Mouse (Mus musculus) yolk sac, embryonic 10.5 days (tissue): ENCODE measurements around the gene Hnrnpa2b1.
"Not testable (repeated sequence)": the region's sequence is repeated elsewhere in the genome, so short reads cannot be mapped to it uniquely, and the experiment has no call there.

Experiments used
- DNase-seq: peaks from one replicate; pipeline ENCODE4 v3.0.0-alpha.2; 2017; ENCODE audit warnings: low spot score

The Hnrnpa2b1 gene

DNA sequence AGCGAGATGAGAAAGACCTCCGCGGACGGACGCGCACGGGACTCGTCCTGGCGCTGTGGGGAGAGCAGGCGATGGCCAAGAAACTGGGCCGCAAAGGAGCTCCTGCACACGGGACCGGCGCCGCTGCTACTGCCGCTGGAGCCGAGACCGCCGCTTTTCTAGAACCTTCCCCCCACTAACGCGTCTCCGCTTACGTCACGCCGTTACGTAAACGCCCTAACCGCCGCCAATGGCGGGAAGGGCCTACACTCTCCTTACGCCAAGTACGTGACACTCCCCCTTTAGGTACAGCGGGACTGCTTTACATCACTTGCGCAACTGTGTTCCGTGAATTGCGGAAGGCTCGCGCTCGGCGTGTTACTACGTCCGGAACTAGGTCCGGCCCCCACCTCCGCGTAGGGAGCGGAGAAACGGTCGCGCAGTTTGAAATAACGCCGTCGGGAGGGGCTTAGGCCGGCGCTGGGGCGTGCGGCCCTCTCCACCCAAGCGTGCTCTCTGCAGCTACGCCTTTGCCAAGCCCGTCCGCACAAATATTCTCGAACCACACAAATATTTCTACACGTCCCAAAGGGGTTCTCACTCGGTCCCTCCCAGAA is at the start of gene Hnrnpa2b1:
TSS of gene Hnrnpa2b1 (minus strand) at position 180 of the 596 bp plus-strand sequence.
- peak; percentile 98 for DNase-seq

DNA sequence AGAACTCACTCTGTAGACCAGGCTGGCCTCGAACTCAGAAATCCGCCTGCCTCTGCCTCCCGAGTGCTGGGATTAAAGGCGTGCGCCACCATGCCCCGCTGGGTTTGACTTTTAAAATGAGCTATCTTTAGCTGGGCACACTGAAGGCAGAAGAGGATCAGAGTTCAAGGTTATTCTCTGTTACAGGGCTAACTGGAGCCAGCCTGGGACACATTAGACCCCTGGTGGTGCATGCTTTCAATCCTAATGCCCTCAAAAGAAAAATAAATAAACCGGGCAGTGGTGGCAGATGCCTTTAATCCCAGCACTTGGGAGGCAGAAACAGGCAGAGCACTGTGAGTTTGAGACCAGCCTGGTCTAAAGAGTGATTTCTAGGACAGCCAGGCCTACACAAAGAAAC is 45.2 kb upstream of the Hnrnpa2b1 start:
- DNase-seq = no peak

DNA sequence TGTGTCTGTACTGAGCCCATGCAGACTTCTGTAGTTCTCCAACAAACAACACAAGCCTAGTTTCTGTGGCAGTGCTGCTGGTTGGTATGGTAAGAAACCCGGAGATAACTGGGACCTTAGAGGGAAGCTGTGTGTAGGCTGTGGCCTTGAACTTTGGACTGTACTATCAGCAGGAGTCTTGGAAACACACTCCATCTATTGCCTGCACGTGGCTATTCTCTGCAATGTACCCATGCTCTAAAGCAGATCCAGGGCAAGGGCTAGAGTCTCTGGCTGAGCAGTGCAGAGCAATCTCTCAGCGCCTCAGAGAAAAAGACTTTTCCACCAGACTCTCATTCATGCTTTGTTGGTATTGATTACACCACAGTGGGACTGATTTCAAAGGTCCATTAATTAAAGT is 44.1 kb upstream of the Hnrnpa2b1 start:
- peak; percentile 75 for DNase-seq

DNA sequence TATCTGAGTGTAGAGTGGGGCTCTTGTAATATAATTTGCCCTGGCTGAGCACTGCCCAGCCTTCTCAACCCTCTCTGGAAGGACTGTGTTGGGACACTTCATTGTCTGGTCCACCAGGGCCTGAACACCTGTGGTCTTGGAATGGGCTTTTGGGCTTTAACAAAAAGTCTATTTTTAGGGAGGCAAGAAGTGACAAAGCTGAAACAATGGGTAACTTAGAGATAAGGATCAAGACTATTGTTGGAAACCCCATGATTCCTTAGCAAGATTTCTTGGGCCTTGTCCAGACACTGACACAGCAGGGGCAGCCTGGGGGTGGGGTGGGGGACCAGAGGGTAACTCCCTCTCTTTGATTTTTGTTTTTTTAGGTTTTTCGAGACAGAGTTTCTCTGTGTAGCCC is 41.3 kb upstream of the Hnrnpa2b1 start:
- no peak for DNase-seq

DNA sequence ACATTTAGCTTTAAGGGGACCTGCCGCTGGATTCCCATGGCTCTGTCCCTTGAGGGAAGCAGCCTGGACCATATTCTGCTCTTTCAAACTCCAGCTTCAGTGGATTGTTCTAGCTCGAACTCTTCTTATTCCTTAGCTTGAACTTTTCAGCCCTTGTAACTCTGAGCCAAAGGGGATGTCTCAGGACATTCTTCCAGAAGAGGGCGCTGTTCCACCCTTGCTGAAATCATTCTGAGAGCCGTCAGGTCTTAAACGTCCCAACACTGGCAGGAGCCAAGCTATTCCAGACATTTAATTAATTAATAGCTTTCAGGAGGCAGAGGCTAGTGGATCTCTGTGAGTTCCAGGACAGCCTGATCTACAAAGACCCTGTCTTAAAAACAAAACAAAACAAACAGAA is 40.4 kb upstream of the Hnrnpa2b1 start:
- DNase-seq = peak; percentile 47

DNA sequence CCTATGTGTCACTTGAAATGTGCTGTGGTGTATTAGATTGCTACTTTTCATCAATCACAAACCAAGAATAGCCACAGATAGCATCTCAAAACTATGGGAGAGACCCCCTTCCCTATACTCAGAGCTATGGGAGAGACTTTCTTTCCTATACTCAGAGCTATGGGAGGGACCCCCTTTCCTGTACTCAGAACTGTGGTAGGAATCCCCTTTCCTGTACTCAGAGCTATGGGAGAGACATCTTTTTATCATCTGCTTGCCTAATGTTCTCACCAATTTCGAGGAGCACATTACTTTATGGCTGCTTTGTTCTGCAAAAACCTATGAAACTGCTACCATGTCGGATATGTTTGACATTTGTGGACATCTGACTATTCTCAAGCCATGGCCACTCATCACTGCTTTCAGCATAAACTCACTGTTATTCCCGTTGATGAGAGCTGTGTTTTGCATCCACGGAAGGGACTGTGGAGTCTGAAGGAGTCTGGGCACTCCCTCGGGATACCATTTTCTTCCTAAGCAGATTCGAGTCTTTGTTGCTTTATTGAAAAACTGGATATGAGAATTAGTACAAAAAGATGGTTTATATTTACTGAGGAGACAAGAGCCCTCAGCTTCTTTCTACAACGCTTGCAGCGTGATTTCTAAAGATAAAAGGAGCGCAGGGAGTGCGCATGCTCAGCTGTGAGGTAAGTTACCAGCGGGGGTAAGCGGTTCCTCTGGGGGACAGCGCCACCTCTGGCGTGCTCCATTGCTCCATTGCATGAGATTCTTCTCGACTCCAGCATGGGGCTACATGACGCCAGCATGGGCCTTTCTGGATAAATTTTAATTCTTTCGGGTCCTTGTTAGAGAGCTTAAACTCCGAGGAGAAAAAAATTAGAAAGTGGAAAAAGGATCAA is 39.3 kb upstream of the Hnrnpa2b1 start:
- peak; percentile 74 for DNase-seq

DNA sequence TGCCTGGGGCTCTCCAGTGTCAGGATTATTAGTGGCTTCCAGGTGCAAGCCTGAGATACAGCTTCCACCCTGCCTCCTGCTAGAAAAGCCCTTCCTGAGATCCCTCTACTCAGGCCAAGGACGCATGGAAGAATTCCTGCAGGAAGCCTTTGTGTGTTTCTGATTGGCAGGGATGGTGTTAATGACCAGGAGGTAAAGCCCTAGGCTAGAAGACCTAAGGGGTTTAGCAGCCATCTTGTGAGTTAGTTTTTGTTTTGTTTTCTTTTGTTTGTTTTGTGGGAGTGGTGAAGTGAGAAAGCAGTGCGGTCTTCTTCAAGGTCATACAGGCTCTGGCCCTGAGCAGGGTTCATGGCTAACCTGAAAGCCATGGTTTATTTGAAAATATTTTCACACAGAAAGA is 37.9 kb upstream of the Hnrnpa2b1 start:
- DNase-seq = no peak

DNA sequence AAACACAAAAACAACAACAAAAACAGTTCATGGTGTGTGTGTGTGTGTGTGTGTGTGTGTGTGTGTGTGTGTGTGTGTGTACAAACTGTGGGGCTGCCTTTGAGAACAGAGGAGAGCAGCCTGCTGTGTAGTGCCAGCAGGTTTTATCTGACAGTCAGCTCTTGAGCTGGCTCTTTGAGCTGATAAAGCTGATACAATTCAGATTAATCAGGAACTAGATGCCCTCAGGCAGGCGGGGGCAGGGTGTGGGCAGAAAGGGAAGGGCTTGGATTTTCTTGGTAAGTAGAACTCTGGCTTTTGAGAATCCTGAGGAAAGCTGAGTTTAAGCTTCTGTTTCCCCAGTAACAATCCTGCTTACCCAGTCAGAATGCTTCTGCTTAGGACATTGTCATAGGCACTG is 36.0 kb upstream of the Hnrnpa2b1 start:
- DNase-seq = no peak

DNA sequence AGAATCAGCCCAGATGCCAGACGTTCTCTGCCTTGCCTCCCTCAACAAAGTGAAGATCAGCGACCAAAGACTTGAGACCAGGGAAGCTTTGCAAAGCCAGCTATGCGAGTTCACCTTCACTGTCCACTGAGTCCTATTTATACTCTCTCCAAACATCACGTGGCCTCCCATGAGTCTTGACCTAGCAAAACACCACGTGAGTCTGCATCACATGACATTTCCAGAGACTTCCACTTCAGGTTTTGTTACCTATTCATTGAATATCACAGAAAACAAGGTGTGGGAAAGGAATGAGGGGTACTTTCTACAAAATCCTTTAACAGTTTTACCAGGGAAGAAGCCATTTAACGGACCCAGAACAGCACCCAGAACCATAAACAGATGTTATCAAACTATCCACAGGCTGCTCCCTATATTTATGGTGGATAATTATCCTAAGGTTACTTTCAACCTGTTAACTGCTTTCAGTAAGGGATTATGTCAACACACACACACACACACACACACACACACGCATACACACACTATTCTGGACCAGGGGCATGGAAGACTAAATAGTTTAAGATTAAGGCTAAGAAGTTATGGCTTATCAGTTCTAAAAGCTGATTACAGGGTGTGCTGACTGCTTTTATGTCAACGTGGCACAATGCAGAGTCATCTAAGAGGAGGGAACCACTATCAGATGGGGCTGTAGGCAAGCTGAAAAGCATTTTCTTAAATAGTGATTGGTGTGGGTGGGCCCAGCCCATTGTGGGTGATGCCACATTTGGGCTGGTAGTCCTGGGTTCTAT is 27.8 kb upstream of the Hnrnpa2b1 start:
- no peak for DNase-seq

DNA sequence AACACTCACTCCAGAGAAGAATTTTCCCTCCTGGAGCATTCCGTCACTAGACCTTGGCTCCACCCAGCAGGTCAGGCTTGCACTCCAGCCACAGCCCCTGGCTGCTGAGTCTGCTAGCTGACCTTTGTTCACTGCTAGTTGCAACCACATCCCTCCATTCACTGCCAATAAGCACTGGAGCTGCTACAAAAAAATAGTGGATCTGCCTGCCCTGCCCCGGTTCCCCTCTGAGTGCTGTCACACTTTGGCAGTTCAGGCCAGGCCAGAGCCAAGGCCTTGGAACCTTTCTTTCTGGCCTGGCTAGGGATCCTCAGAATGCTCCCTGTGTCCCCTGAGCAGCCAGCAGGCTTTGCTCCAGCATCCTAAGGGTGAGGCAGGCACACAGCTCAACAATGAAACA is 20.1 kb upstream of the Hnrnpa2b1 start:
- peak; percentile 59 for DNase-seq

DNA sequence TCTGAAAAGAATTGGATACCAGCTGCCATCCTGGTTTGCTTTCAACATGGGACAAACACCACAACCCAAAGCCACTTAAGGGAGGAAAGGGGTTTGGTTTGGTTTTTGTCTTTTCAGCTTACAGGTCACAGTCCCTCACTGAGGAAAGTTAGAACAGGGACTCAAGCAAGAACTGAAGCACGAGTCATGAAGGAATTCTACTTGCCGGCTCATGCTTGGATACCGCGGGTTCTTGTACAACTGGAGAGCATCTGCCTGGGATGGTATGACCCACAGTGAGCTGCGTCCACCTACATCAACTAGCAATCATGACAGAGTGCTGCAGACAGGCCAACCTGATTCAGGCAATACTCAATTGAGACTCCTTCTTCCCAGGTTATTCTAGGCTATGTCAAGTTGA is 17.0 kb upstream of the Hnrnpa2b1 start:
- DNase-seq = no peak

DNA sequence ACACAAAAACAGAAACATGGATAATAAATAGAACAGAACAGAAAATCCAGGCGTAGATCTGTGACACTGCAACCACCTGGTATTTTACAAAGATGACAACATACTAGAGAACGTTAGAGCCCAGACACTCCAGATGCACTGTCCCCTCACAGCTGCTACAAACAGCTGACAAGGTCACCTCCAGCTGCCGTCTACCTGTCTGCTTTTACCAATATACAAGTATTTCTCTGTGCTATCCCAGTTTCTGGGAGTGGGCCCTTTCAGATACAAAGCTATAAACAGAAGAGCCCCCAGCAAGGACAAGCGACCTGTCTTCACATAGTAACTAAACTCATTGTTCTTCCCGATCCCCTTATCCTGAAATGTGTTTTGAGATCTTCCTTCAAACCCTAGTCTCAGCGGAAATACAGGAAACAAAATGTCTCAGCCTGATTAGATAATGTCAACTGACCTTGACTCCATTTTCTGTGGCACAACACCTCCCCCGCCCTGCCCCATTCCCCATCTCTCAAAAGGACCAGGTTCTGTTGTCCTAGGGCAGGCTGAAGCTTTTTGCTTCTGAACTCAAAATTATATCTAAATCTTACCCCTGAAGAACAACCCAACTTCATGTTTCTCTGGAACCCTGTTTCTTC is 16.5 kb upstream of the Hnrnpa2b1 start:
- DNase-seq = no peak

DNA sequence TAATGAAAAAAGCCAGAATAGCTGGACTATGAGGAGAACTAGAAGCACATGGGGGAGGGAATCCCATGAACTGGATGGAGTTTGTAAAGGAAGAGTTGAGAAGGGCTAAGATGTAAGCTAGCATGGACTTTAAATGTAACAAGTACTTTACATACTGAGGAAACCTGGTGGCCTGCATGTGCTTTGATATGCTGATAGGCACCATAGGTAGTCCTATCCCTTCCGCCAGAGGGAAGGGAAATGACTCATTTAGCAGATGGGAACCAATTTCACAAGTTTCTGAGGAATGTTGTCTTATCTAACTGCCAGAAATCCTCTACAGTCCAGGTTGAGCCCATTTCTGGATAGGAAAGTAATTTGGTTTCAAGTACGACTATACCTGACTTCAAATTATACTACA is 16.0 kb upstream of the Hnrnpa2b1 start:
- no peak for DNase-seq

DNA sequence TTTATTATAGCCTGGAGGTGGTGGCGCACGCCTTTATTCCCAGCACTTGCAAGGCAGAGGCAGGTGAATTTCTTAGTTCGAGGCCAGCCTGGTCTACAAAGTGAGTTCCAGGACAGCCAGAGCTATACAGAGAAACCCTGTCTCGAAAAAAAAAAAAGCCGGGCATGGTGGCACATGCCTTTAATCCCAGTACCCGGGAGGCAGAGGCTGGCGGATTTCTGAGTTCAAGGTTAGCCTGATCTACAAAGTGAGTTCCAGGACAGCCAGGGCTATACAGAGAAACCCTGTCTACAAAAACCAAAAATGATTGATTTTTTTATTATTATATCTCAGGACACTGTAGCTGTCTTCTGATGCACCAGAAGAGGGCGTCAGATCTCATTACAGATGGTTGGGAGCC is 14.9 kb upstream of the Hnrnpa2b1 start:
- DNase-seq = not testable (repeated sequence)

DNA sequence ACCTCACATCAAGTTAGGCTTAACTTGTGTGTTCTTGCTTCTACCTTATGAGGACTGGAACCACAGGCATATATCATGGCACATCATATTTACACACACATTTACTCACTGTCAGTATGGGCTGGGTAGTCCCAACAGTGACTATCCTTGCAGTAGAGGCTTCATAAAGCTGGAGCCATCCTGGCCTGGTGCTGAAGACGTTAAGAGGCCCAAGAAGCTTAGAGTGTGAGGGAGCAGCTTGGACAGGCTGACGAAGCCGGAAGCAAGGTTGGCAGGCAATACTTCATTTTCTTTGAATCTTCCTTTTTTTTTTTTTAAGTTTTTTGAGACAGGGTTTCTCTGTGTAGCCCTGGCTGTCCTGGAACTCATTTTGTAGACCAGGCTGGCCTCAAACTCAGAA is 14.2 kb upstream of the Hnrnpa2b1 start:
- DNase-seq = no peak

DNA sequence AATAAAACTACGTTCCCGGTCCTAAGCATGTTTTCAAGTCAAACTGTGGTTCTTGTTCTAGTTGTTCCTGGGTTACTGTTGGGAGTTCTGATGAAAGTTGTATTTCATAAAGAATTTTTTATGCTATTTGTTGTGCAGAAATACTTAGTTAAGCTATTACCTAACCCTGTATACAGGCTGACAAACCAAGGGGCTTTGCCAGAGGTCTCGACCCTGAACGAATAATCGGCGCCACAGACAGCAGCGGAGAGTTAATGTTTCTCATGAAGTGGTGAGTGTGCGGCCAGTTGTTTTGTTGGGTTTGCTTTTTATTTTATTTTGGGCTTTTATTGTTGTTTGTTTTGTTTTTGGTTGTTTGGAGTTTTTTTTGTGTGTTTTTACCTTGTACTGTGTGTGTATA is 11.9 kb upstream of the Hnrnpa2b1 start:
- no peak for DNase-seq

DNA sequence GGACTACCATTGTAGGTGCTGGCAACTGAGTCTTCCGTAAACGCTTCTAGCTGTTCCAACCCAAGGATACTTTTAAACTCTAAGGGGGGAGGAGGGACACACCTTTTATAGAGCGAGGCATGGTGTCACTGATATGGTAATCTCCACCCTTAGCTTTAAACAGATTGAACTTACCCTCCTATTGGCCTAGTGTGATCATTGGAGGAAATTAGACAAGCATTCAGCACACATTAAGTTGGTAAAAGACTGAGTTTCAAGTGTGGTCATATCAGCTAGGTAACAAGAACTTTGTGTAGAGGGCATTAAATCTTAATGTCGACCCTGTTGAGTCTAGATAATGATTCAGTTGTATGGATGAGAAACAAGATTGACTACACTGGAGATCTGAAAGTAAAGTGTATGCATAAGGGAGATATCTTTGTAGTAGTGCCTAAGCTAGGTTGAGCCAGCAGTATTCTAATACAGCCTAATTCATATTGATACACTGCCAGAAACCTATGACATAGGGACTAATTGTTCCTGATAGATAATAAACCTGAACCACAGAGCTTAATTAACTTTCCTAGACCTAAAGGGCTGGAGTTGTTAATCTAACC is 9.5 kb upstream of the Hnrnpa2b1 start:
- DNase-seq = no peak

DNA sequence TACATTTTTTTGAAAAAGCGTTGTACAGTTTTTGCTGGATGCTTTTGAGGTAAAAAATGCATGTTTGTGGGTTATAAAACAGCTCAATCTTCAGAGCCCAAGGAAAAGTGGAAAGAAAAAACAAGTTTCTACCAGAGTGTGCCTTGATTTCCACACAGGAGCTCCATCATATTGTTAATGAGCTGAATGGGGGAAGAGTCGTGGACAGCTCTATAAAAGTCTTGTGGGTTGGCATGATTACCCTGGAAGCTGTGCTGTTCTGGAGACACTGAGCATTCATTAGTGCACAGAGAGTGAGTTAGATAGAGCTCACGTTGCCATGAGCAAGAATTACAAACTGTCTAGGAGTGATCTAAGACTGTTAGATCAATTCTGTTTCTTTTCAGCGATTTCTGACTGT is 2.5 kb upstream of the Hnrnpa2b1 start:
- DNase-seq = no peak

DNA sequence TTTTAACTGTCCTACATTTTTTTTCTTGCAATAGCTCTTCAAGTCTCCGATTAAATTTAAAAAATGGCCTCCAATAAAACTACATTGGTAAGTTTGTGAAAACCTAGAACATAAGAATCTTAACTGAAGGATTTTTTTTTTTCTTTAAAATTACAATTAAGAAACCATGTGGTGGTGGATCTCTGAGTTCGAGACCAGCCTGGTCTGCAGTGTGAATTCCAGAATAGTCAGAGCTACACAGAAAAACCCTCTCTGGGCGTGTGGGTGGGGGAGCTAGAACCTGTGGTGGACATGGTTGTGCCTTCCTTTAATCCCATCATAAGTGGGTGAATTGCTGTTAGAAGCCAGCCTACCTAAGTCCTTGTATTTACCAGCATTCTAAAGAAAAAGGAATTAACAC is 2.1 kb upstream of the Hnrnpa2b1 start:
- DNase-seq = no peak

DNA sequence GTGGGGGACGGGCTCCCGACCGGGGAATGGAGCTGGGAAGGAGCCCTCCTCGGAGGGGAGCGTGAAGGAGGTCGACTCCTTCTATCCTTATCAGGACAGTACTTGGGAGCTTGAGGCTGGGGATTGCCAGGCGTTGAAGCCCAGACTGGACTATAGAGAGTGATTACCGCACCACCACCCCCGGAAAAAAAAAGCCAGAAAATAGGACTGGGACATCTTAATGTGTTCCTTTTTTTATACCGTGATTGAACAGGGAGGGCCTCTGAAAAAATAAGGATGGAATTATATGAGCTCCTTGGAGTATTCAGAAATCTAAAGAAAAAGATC is 1.4 kb upstream of the Hnrnpa2b1 start:
- DNase-seq = no peak

DNA sequence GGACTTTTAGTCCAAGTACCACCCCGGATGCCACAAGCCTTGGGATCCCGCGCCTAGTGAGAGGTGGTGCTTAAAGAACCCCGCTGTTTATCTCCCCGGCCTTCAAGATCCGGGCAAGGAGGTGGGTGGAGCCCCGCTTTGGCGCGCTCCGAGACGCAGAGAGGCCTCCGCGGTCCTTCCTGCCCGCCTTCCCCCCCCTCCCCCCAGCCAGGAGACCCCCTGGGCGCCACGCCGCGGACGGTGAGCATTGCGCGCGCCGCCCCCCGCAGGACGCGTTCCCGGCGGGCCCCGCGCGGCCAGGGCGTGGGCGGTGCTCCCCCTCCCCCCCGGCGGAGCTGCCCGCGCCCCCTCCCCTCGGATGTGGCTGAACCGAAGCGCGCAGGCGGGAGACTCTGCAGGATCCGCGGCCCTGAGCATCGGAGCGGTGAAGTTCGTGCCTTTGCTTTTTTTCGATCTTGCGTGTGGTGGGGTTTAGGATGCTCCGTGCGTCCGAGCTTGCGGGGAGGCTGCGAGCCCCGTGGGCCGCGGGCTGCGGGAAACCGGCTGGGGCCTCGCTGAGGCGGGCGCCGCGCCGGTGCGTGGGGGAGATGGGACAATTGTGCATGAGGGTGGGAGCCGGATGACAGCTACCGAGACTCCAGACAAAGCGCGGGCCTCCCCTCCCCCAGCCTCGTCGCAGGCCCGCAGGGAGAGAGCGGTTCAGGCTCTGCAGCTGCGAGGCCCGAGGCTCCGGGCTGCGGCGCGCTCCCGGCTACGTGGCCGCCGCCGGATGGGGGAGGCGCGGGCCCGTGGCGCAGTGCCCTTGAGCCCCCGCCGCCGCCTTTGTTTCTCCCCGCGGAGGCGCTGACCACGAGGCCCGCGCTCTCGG is 851 bp upstream of the Hnrnpa2b1 start, which contains the start of gene Cbx3:
TSS of gene Cbx3 (plus strand) at position 50 of the 868 bp plus-strand sequence.
- peak; percentile 96 for DNase-seq
